Mouse (Mus musculus) testis, adult 2 months (tissue): ENCODE measurements around the gene Mest.

Experiments
- CTCF ChIP-seq: fragments of 200-500 bp; IDR thresholded peaks from 2 replicates; pipeline ENCODE4 v1.5.1; 2012; ENCODE audit warnings: low read depth, mild to moderate bottlenecking, inconsistent platforms, low read length, moderate library complexity; ENCODE audit not compliant: control insufficient read depth, insufficient read depth, insufficient replicate concordance
- POLR2A ChIP-seq: fragments of 200-500 bp; IDR thresholded peaks from 2 replicates; pipeline ENCODE4 v1.6.1; 2012; ENCODE audit warnings: low read depth, mild to moderate bottlenecking, inconsistent platforms, low read length, moderate library complexity; ENCODE audit not compliant: control insufficient read depth

DNA sequence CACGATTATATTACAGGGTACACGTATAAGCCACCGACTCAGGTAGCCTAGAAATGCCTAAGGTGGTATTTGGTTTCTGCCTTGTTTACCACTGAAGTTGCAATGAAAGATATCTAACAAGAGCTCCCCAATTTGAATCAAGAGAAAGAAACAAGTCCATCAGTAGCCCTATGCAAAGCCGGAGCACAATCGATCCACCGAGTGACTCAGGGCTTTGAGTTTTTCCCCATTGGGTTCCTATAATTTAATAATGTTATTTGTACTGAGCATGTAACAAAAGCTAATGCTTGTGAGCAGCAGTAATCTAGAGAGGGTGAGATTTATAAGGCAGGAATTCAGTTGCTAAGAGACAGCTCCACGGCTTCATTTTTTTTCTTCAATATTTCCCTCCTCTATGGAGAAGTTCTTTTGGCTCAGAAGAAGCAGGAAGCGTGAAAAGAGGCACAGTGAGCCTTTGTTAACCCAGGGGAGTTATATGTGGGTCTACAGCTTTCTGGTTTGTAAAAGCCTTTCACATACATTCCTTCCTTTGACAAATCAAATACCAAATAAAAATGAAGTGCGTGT lies 48.5 kb upstream of the Mest start:
- TF ChIP-seq CTCF, result no peak
- TF ChIP-seq POLR2A, result no peak
